In genomic region chr10:127872484-127872883, GRCm38 (mm10) we compare ENCODE assay signal across 10 mouse cellular contexts. TPM values are rescaled to one million over a fixed set of nuclear protein-coding genes. Genes with fewer than 3 reads are reported as not detected.
DNase-seq lines count a peak whose midpoint lies in the region; ATAC-seq and TF ChIP-seq lines count a peak whose summit lies in the region.
"Had no signal": no experiment of that assay in that cellular context is flagged by ENCODE, and none has a peak within 500 bp of the region (broad histone marks: within the 10 kb centered on the region; RNA-seq: fewer than 3 reads in every experiment).

No protein-coding gene starts in this region.

- WGBS in forebrain, embryonic 14.5 days: 68% methylated on average over 4 of the region's 4 CpGs
- 77% methylated on average over 4 of the region's 4 CpGs for WGBS in forebrain, embryonic 12.5 days
- 44% methylated on average over 4 of the region's 4 CpGs for WGBS in liver, embryonic 14.5 days (ENCODE audit: insufficient replicate concordance)
- 63% methylated on average over 4 of the region's 4 CpGs for WGBS in liver, embryonic 12.5 days (ENCODE audit: insufficient replicate concordance)

- no peak for TF ChIP-seq EP300 in liver, embryonic 14.5 days (IDR thresholded peaks at IDR 0.05; ENCODE audit: low read depth)

- H3K9me3 ChIP-seq in forebrain, embryonic 14.5 days (replicated peaks; ENCODE audit: control insufficient read depth, low read length): no peaks in the 10 kb centered on the region
- peaks cover 10% of the 10 kb centered on the region; the same call in 1 of the 2 replicates for H3K9me3 ChIP-seq in forebrain, embryonic 12.5 days
- no peaks in the 10 kb centered on the region for H3K9me3 ChIP-seq in liver, embryonic 14.5 days (ENCODE audit: control insufficient read depth, low read length)
- no peaks in the 10 kb centered on the region; the same call in 1 of the 2 replicates for H3K9me3 ChIP-seq in liver, embryonic 12.5 days (replicated peaks)

- TF ChIP-seq CTCF in liver, embryonic 14.5 days (IDR thresholded peaks at IDR 0.05; ENCODE audit: low read depth): peak; percentile 57

- ATAC-seq in forebrain, embryonic 14.5 days: no peak
- no peak for ATAC-seq in forebrain, embryonic 12.5 days (ENCODE audit: low FRiP score)
- ATAC-seq in liver, embryonic 14.5 days (ENCODE audit: insufficient read depth): no peak
- ATAC-seq in liver, embryonic 12.5 days: no peak
- no peak for ATAC-seq in frontal cortex, adult (ENCODE audit: low TSS enrichment)

- no peak overlapping the region for H3K27ac ChIP-seq in forebrain, embryonic 14.5 days (ENCODE audit: low read depth, low read length)
- no peak overlapping the region for H3K27ac ChIP-seq in forebrain, embryonic 12.5 days
- H3K27ac ChIP-seq in liver, embryonic 14.5 days: no peak overlapping the region
- no peak overlapping the region for H3K27ac ChIP-seq in liver, embryonic 12.5 days
- H3K27ac ChIP-seq: forebrain, embryonic 10.5 days had no signal

- no peaks in the 10 kb centered on the region for H3K4me1 ChIP-seq in forebrain, embryonic 14.5 days (ENCODE audit: control insufficient read depth, insufficient read depth, low read length)
- H3K4me1 ChIP-seq in forebrain, embryonic 12.5 days: no peaks in the 10 kb centered on the region
- H3K4me1 ChIP-seq in liver, embryonic 14.5 days (replicated peaks; ENCODE audit: control insufficient read depth in 2 of 2, insufficient read depth in 2 of 2, low read length in 1 of 2): peaks cover 0 to 3% of the 10 kb centered on the region in 2 experiments; a peak in 2 of 4 replicates
- H3K4me1 ChIP-seq in liver, embryonic 12.5 days: no peaks in the 10 kb centered on the region
- H3K4me1 ChIP-seq: forebrain, embryonic 10.5 days; megakaryocyte, embryonic 14.5 days had no signal

- H3K27me3 ChIP-seq in forebrain, embryonic 14.5 days (replicated peaks; ENCODE audit: control insufficient read depth, insufficient read depth, low read length): no peaks in the 10 kb centered on the region
- H3K27me3 ChIP-seq in forebrain, embryonic 12.5 days: no peaks in the 10 kb centered on the region
- no peaks in the 10 kb centered on the region for H3K27me3 ChIP-seq in liver, embryonic 14.5 days (ENCODE audit: control insufficient read depth, insufficient read depth, low read length)
- no peaks in the 10 kb centered on the region for H3K27me3 ChIP-seq in liver, embryonic 12.5 days (replicated peaks)
- H3K27me3 ChIP-seq: megakaryocyte, embryonic 14.5 days had no signal

- no peak overlapping the region for H3K4me3 ChIP-seq in forebrain, embryonic 14.5 days (ENCODE audit: low read depth, low read length)
- H3K4me3 ChIP-seq in forebrain, embryonic 12.5 days (replicated peaks): no peak overlapping the region
- H3K4me3 ChIP-seq in liver, embryonic 14.5 days (ENCODE audit: insufficient read depth in 1 of 2, low read depth in 2 of 2, low read length in 2 of 2): no peak overlapping the region
- H3K4me3 ChIP-seq in liver, embryonic 12.5 days: no peak overlapping the region
- H3K4me3 ChIP-seq: forebrain, embryonic 10.5 days; megakaryocyte, embryonic 14.5 days had no signal

- no peak overlapping the region for H3K9ac ChIP-seq in forebrain, embryonic 14.5 days (ENCODE audit: low read length)
- no peak overlapping the region for H3K9ac ChIP-seq in forebrain, embryonic 12.5 days
- H3K9ac ChIP-seq in liver, embryonic 14.5 days (replicated peaks): no peak overlapping the region
- no peak overlapping the region for H3K9ac ChIP-seq in liver, embryonic 12.5 days

- no peaks in the 10 kb centered on the region for H3K36me3 ChIP-seq in forebrain, embryonic 14.5 days (ENCODE audit: control insufficient read depth, insufficient read depth, low read length)
- H3K36me3 ChIP-seq in forebrain, embryonic 12.5 days (replicated peaks): no peaks in the 10 kb centered on the region
- no peaks in the 10 kb centered on the region for H3K36me3 ChIP-seq in liver, embryonic 14.5 days (replicated peaks; ENCODE audit: control insufficient read depth, insufficient read depth, low read depth)
- no peaks in the 10 kb centered on the region for H3K36me3 ChIP-seq in liver, embryonic 12.5 days
- H3K36me3 ChIP-seq: forebrain, embryonic 10.5 days had no signal

- DNase-seq in forebrain, embryonic 14.5 days (ENCODE audit: low spot score): peak; percentile 5
- no peak for DNase-seq in liver, embryonic 14.5 days (ENCODE audit: low read depth in 3 of 3, low spot score in 3 of 3)
- DNase-seq in R1 (ENCODE audit: low read depth, low spot score): peak; percentile 69
- peak; percentile 50 for DNase-seq in naive thymus-derived CD4-positive, alpha-beta T cell, adult 2 months (ENCODE audit: low read depth)
- DNase-seq in spleen, adult 12 weeks (ENCODE audit: low spot score): no peak

- H3K4me2 ChIP-seq in forebrain, embryonic 14.5 days (ENCODE audit: low read length): no peak overlapping the region
- H3K4me2 ChIP-seq in forebrain, embryonic 12.5 days: no peak overlapping the region
- no peak overlapping the region for H3K4me2 ChIP-seq in liver, embryonic 14.5 days (ENCODE audit: low read depth)
- no peak overlapping the region for H3K4me2 ChIP-seq in liver, embryonic 12.5 days

RNA-seq across cellular contexts. Expression of gene Rdh16f2, which starts 6.2 kb away (rescaled TPM):
- polyA plus RNA-seq in forebrain, embryonic 14.5 days (2014; fragmentation: Nextera tagmentation; extraction: Ambion mirVana): not detected in 2 replicates
- not detected in 2 replicates for polyA plus RNA-seq in forebrain, embryonic 12.5 days (2016; fragmentation: Nextera tagmentation; extraction: Ambion mirVana)
- polyA plus RNA-seq in liver, embryonic 14.5 days (2012; rRNA removed): 0.09 and 0.28 TPM in 2 replicates
- 0.08 and 0.11 TPM in 2 replicates for polyA plus RNA-seq in liver, embryonic 14.5 days (2014; fragmentation: Nextera tagmentation; extraction: Ambion mirVana)
- not detected in 2 replicates for polyA plus RNA-seq in liver, embryonic 12.5 days (2016; fragmentation: Nextera tagmentation; extraction: Ambion mirVana)
- polyA plus RNA-seq: forebrain, embryonic 10.5 days had no signal

RNA-seq across cellular contexts. Expression of gene Rdh7, which starts 16.1 kb away (rescaled TPM):
- not detected in 2 replicates for polyA plus RNA-seq in forebrain, embryonic 14.5 days (2014; fragmentation: Nextera tagmentation; extraction: Ambion mirVana)
- polyA plus RNA-seq in forebrain, embryonic 12.5 days (2016; fragmentation: Nextera tagmentation; extraction: Ambion mirVana): not detected in 2 replicates
- 0.92 and 1.1 TPM in 2 replicates for polyA plus RNA-seq in liver, embryonic 14.5 days (2012; rRNA removed)
- polyA plus RNA-seq in liver, embryonic 14.5 days (2014; fragmentation: Nextera tagmentation; extraction: Ambion mirVana): 1.9 and 2.0 TPM in 2 replicates
- 0.07 TPM in 1 of 2 replicates, not detected in the other for polyA plus RNA-seq in liver, embryonic 12.5 days (2016; fragmentation: Nextera tagmentation; extraction: Ambion mirVana)
- polyA plus RNA-seq: forebrain, embryonic 10.5 days had no signal

RNA-seq across cellular contexts. Expression of gene Rdh19, which starts 22.8 kb away (rescaled TPM):
- polyA plus RNA-seq in forebrain, embryonic 14.5 days (2014; fragmentation: Nextera tagmentation; extraction: Ambion mirVana): not detected in 2 replicates
- not detected in 2 replicates for polyA plus RNA-seq in forebrain, embryonic 12.5 days (2016; fragmentation: Nextera tagmentation; extraction: Ambion mirVana)
- polyA plus RNA-seq in liver, embryonic 14.5 days (2012; rRNA removed): 0.03 and 0.06 TPM in 2 replicates
- not detected in 2 replicates for polyA plus RNA-seq in liver, embryonic 14.5 days (2014; fragmentation: Nextera tagmentation; extraction: Ambion mirVana)
- polyA plus RNA-seq in liver, embryonic 12.5 days (2016; fragmentation: Nextera tagmentation; extraction: Ambion mirVana): not detected in 2 replicates
- polyA plus RNA-seq: forebrain, embryonic 10.5 days had no signal

RNA-seq across cellular contexts. Expression of gene Sdr9c7, which starts 25.8 kb away (rescaled TPM):
- polyA plus RNA-seq in forebrain, embryonic 14.5 days (2014; fragmentation: Nextera tagmentation; extraction: Ambion mirVana): not detected in 2 replicates
- polyA plus RNA-seq in forebrain, embryonic 12.5 days (2016; fragmentation: Nextera tagmentation; extraction: Ambion mirVana): not detected in 2 replicates
- polyA plus RNA-seq in liver, embryonic 14.5 days (2012; rRNA removed): not detected in 2 replicates
- polyA plus RNA-seq in liver, embryonic 14.5 days (2014; fragmentation: Nextera tagmentation; extraction: Ambion mirVana): not detected in 2 replicates
- not detected in 2 replicates for polyA plus RNA-seq in liver, embryonic 12.5 days (2016; fragmentation: Nextera tagmentation; extraction: Ambion mirVana)
- polyA plus RNA-seq: forebrain, embryonic 10.5 days had no signal

Comparison
In these comparisons a context has a peak if more than half of its experiments do, and no peak if none do; other contexts are left out.
1. DNase-seq: peak in forebrain, embryonic 14.5 days (single experiment), R1 (single experiment) and naive thymus-derived CD4-positive, alpha-beta T cell, adult 2 months (single experiment); none in liver, embryonic 14.5 days (0 of 3) and spleen, adult 12 weeks (single experiment).